Mouse (Mus musculus) embryonic fibroblast, embryonic 13.5 days (primary cell): ENCODE results near the gene Nlrc5. TPM values are rescaled to one million over a fixed set of nuclear protein-coding genes. Genes with fewer than 3 reads are reported as not detected.
"Not testable (repeated sequence)": the region's sequence is repeated elsewhere in the genome, so short reads cannot be mapped to it uniquely, and the experiment has no call there.

Experiments
- H3K27ac ChIP-seq: 2 replicates; pipeline ENCODE4 v1.5.1; 2012; ENCODE audit warnings: low read length, control low read depth, inconsistent platforms; ENCODE audit not compliant: insufficient read depth
- H3K4me1 ChIP-seq: 2 replicates; pipeline ENCODE4 v1.6.1; 2011; ENCODE audit warnings: low read length; ENCODE audit not compliant: control insufficient read depth, insufficient read depth
- H3K4me3 ChIP-seq: 2 replicates; pipeline ENCODE4 v1.5.1; 2011; ENCODE audit warnings: mild to moderate bottlenecking, control low read depth, low read length; ENCODE audit not compliant: insufficient read depth
- CTCF ChIP-seq: IDR thresholded peaks from 2 replicates; pipeline ENCODE4 v1.5.1; 2011; ENCODE audit warnings: mild to moderate bottlenecking, control low read depth, low read length, moderate library complexity, borderline replicate concordance; ENCODE audit not compliant: insufficient read depth
- POLR2A ChIP-seq: IDR thresholded peaks from 2 replicates; pipeline ENCODE4 v1.6.1; 2011; ENCODE audit warnings: low read depth, mild to moderate bottlenecking, control low read depth, low read length, moderate library complexity
- polyA plus RNA-seq: library from polyadenylated mRNA; stranded (reverse); fragments of >200 nt; gene quantifications from 2 replicates; pipeline ENCODE4 v1.2.4, GENCODE M21; 2011; ENCODE audit warnings: low read depth; ENCODE audit not compliant: missing spikeins, insufficient read length

The Nlrc5 gene
- polyA plus RNA-seq, 1 experiment, result 6.2 TPM

GRCm38 (mm10) chr8:94436900-94437299, 2.7 kb downstream of the Nlrc5 start:
- no peak for TF ChIP-seq POLR2A
- no peak for TF ChIP-seq CTCF
- Histone ChIP-seq H3K4me1 (peaks cover 3% of the 10 kb centered on the region), H3K27ac (no peak overlapping the region), H3K4me3 (no peak overlapping the region)

- no peak overlapping the region for H3K4me3 ChIP-seq
- TF ChIP-seq POLR2A, result no peak
- no peak for TF ChIP-seq CTCF
- H3K27ac ChIP-seq, result no peak overlapping the region
- H3K4me1 ChIP-seq, result peaks cover 3% of the 10 kb centered on the region
Measured at GRCm38 (mm10) chr8:94438659-94439058, 4.5 kb downstream of the Nlrc5 start.

GRCm38 (mm10) chr8:94439691-94440090, 5.5 kb downstream of the Nlrc5 start:
- no peak for TF ChIP-seq POLR2A
- no peak for TF ChIP-seq CTCF
- no peak overlapping the region for H3K27ac ChIP-seq
- peaks cover 3% of the 10 kb centered on the region for H3K4me1 ChIP-seq
- no peak overlapping the region for H3K4me3 ChIP-seq

- Histone ChIP-seq H3K4me1 (peaks cover 3% of the 10 kb centered on the region), H3K4me3 (no peak overlapping the region), H3K27ac (no peak overlapping the region)
- no peak for TF ChIP-seq POLR2A
Measured at GRCm38 (mm10) chr8:94440389-94440788, 6.2 kb downstream of the Nlrc5 start.

GRCm38 (mm10) chr8:94441686-94442085, 7.5 kb downstream of the Nlrc5 start:
- Histone ChIP-seq H3K4me1 (peaks cover 3% of the 10 kb centered on the region), H3K4me3 (no peak overlapping the region), H3K27ac (no peak overlapping the region)
- TF ChIP-seq CTCF (no peak), POLR2A (no peak)

- H3K4me1 ChIP-seq, result no peaks in the 10 kb centered on the region
- no peak overlapping the region for H3K4me3 ChIP-seq
- no peak for TF ChIP-seq CTCF
- no peak for TF ChIP-seq POLR2A
- no peak overlapping the region for H3K27ac ChIP-seq
Measured at GRCm38 (mm10) chr8:94443153-94443552, 9.0 kb downstream of the Nlrc5 start.

GRCm38 (mm10) chr8:94444480-94444879, 10.3 kb downstream of the Nlrc5 start:
- H3K4me1 ChIP-seq, result no peaks in the 10 kb centered on the region
- no peak overlapping the region for H3K27ac ChIP-seq
- TF ChIP-seq CTCF (no peak), POLR2A (no peak)
- H3K4me3 ChIP-seq, result no peak overlapping the region

- Histone ChIP-seq H3K27ac (no peak overlapping the region), H3K4me1 (no peaks in the 10 kb centered on the region), H3K4me3 (no peak overlapping the region)
- TF ChIP-seq CTCF (no peak), POLR2A (no peak)
Measured at GRCm38 (mm10) chr8:94447142-94447541, 13.0 kb downstream of the Nlrc5 start.

GRCm38 (mm10) chr8:94447583-94448324, 13.6 kb downstream of the Nlrc5 start:
- no peak overlapping the region for H3K4me3 ChIP-seq
- no peak overlapping the region for H3K27ac ChIP-seq
- no peak for TF ChIP-seq CTCF
- no peak for TF ChIP-seq POLR2A
- no peaks in the 10 kb centered on the region for H3K4me1 ChIP-seq

GRCm38 (mm10) chr8:94452991-94453390, 18.8 kb downstream of the Nlrc5 start:
- not testable (repeated sequence) for H3K4me3 ChIP-seq, H3K4me1 ChIP-seq, H3K27ac ChIP-seq
